Mouse (Mus musculus): ENCODE results near the gene Tor2a. TPM values are rescaled to one million over a fixed set of nuclear protein-coding genes. Genes with fewer than 3 reads are reported as not detected.

Gene Tor2a
- polyA plus RNA-seq, 1 experiment from 2014 or later: 57.0 TPM

DNA sequence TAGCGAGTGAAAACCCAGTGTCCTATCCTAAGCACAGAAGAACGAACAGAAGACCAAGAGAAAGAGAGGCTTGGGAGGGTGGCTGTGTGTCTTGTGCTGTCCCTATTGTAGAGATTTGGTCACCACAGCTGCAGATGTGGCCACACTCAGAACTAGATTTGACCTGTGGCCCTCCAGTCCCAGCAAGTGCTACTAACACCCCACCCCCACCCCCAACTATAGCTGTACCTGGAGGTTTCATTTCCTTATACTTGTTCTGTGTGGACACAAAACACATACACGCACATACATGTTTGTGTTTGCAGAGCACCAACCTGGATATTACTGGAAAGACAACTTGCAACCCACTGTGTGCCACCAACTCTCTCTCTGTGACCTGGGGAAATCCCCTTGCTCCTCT lies 37.0 kb upstream of the Tor2a start:
- Histone ChIP-seq H3K9ac (no peak overlapping the region), H3K4me2 (no peak overlapping the region), H3K36me3 (replicated peaks) (no peaks in the 10 kb centered on the region), H3K4me1 (peaks cover 15% of the 10 kb centered on the region), H3K27me3 (no peaks in the 10 kb centered on the region), H3K27ac (no peak overlapping the region), H3K9me3 (no peaks in the 10 kb centered on the region), H3K4me3 (replicated peaks) (no peak overlapping the region)
- ATAC-seq (ENCODE audit: low FRiP score): no peak
- 89% methylated on average over 3 of the region's 3 CpGs for WGBS

- no peak within 1 kb of the TSS for H3K27ac ChIP-seq
- H3K4me1 ChIP-seq: peaks cover 15% of the 10 kb centered on the region
- H3K4me2 ChIP-seq: no peak within 1 kb of the TSS
- H3K9me3 ChIP-seq: no peaks in the 10 kb centered on the region
- WGBS: 58% methylated on average over 8 of the region's 8 CpGs
- H3K36me3 ChIP-seq (replicated peaks): no peaks in the 10 kb centered on the region
- no peak within 1 kb of the TSS for H3K9ac ChIP-seq
- ATAC-seq (ENCODE audit: low FRiP score): no peak
- H3K4me3 ChIP-seq (replicated peaks): no peak within 1 kb of the TSS
- no peaks in the 10 kb centered on the region for H3K27me3 ChIP-seq
Measured at GRCm38 (mm10) chr2:32720681-32721229, 36.3 kb upstream of the Tor2a start, which contains the start of gene Sh2d3c. TSS of gene Sh2d3c (plus strand) at chr2:32721055.

DNA sequence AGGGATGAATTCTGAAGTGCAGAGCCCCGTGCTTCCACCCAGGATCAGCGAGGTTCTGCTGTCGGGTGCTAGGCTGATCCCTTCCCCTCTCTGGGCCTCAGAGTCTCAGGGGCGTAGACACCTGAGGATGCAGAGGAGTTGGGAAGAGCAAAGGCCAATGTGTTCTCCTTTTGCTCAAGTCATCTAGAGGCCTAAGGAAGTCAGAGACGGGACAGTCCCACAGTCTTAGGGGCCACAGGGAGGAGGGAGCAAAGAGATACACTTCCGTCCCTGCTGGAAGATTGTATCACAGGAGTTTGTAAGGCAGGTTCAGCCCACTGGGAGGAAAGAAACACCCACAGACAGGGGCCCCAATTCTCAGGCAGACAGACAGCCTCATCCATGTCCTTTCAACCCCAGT lies 35.0 kb upstream of the Tor2a start:
- no peaks in the 10 kb centered on the region for H3K27me3 ChIP-seq
- no peaks in the 10 kb centered on the region for H3K36me3 ChIP-seq (replicated peaks)
- no peak for ATAC-seq (ENCODE audit: low FRiP score)
- H3K4me1 ChIP-seq: peaks cover 16% of the 10 kb centered on the region
- no peaks in the 10 kb centered on the region for H3K9me3 ChIP-seq
- 56% methylated on average over 6 of the region's 6 CpGs for WGBS
- no peak overlapping the region for H3K4me2 ChIP-seq
- H3K27ac ChIP-seq: no peak overlapping the region
- no peak overlapping the region for H3K4me3 ChIP-seq (replicated peaks)
- no peak overlapping the region for H3K9ac ChIP-seq

GRCm38 (mm10) chr2:32722581-32722980 lies 34.5 kb upstream of the Tor2a start:
- no peak for ATAC-seq (ENCODE audit: low FRiP score)
- Histone ChIP-seq H3K9ac (no peak overlapping the region), H3K27ac (no peak overlapping the region), H3K4me2 (no peak overlapping the region), H3K4me3 (replicated peaks) (no peak overlapping the region), H3K27me3 (no peaks in the 10 kb centered on the region), H3K4me1 (peaks cover 21% of the 10 kb centered on the region), H3K36me3 (replicated peaks) (no peaks in the 10 kb centered on the region), H3K9me3 (no peaks in the 10 kb centered on the region)
- 77% methylated on average over 3 of the region's 3 CpGs for WGBS

- 75% methylated on average over 4 of the region's 4 CpGs for WGBS
Measured at GRCm38 (mm10) chr2:32724149-32724548, 32.9 kb upstream of the Tor2a start.

GRCm38 (mm10) chr2:32724832-32725790 lies 31.9 kb upstream of the Tor2a start:
- Histone ChIP-seq H3K4me3 (replicated peaks) (no peak overlapping the region), H3K4me1 (peaks cover 13% of the 10 kb centered on the region), H3K27me3 (0 out of 2 replicates have a peak, but pooled peaks cover 5% of the 10 kb centered on the region), H3K4me2 (no peak overlapping the region), H3K9me3 (no peaks in the 10 kb centered on the region), H3K27ac (no peak overlapping the region), H3K9ac (no peak overlapping the region), H3K36me3 (replicated peaks) (no peaks in the 10 kb centered on the region)
- ATAC-seq (ENCODE audit: low FRiP score): no peak
- WGBS: 85% methylated on average over 16 of the region's 16 CpGs

More at GRCm38 (mm10) chr2:32724149-32724548, 32.9 kb upstream of the Tor2a start:
- Histone ChIP-seq H3K27ac (no peak overlapping the region), H3K9me3 (no peaks in the 10 kb centered on the region), H3K4me3 (replicated peaks) (no peak overlapping the region), H3K36me3 (replicated peaks) (no peaks in the 10 kb centered on the region), H3K27me3 (0 out of 2 replicates have a peak, but pooled peaks cover 5% of the 10 kb centered on the region), H3K9ac (no peak overlapping the region), H3K4me2 (no peak overlapping the region), H3K4me1 (peaks cover 15% of the 10 kb centered on the region)
- no peak for ATAC-seq (ENCODE audit: low FRiP score)

DNA sequence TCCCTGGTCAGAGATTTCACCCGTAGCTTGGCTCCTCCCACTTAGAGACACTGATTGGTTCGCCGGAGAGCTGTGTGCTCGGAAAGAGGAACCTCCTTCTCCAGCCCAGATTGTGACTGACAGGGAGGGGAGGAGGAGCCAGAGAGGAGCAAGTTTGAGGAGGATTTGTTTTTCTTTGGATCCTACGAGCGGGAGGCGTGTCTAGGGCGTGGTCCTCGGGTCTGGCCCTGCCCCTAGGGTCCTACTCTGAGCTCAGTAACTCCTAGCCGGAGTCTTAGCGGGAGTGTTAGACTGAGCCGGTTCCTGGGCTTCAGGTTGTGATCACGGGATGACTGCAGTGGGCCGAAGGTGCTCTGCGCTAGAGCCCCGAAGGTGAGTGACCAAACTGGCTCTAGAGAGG lies 29.6 kb upstream of the Tor2a start:
- H3K36me3 ChIP-seq (replicated peaks): no peaks in the 10 kb centered on the region
- 0 out of 2 replicates have a peak overlapping the region, but pooled peaks have one; percentile 22 for H3K9ac ChIP-seq
- H3K4me2 ChIP-seq: peak overlapping the region; percentile 50
- H3K4me3 ChIP-seq (replicated peaks): peak overlapping the region; percentile 24
- WGBS: under 1% methylated on average over 16 of the region's 16 CpGs
- peak; percentile 96 for ATAC-seq (ENCODE audit: low FRiP score)
- no peak overlapping the region for H3K27ac ChIP-seq
- peaks cover 10% of the 10 kb centered on the region; the same call in 1 of the 2 replicates for H3K27me3 ChIP-seq
- peaks cover 8% of the 10 kb centered on the region for H3K4me1 ChIP-seq
- no peaks in the 10 kb centered on the region for H3K9me3 ChIP-seq

- Histone ChIP-seq H3K27me3 (peaks cover 10% of the 10 kb centered on the region; the same call in 1 of the 2 replicates), H3K9ac (0 out of 2 replicates have a peak overlapping the region, but pooled peaks have one; percentile 29), H3K4me3 (replicated peaks) (no peak overlapping the region), H3K4me2 (peak overlapping the region; percentile 50; the same call in 1 of the 2 replicates), H3K4me1 (peaks cover 8% of the 10 kb centered on the region), H3K9me3 (no peaks in the 10 kb centered on the region), H3K27ac (peak overlapping the region; percentile 38; the same call in 1 of the 2 replicates), H3K36me3 (replicated peaks) (no peaks in the 10 kb centered on the region)
- ATAC-seq (ENCODE audit: low FRiP score): no peak
- 66% methylated on average over 7 of the region's 7 CpGs for WGBS
Measured at GRCm38 (mm10) chr2:32728463-32728862, 28.6 kb upstream of the Tor2a start.

DNA sequence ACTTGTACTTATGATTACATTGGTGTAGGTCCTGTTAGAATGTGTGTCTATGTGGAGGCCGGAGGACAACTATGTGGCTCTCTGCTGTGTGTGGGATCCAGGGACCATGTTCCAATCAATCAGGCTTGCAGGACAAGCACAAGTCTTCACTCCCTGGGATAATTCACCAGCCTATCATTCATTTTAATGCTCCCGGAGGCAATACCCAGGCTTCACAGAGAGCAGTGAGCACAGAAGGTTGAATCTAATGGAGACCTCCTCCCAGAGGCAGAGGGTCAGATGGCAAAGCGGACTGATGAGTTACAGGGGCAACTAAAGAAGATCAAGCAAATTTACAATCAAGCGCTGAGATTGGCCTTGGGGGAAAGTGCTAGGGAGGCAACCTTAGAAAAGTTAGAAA lies 27.5 kb upstream of the Tor2a start:
- WGBS: 78% methylated on average over 4 of the region's 4 CpGs
- Histone ChIP-seq H3K4me2 (no peak overlapping the region), H3K4me3 (replicated peaks) (no peak overlapping the region), H3K36me3 (replicated peaks) (no peaks in the 10 kb centered on the region), H3K9me3 (no peaks in the 10 kb centered on the region), H3K27ac (no peak overlapping the region), H3K27me3 (peaks cover 10% of the 10 kb centered on the region; the same call in 1 of the 2 replicates), H3K9ac (no peak overlapping the region), H3K4me1 (peaks cover 11% of the 10 kb centered on the region)
- no peak for ATAC-seq (ENCODE audit: low FRiP score)

GRCm38 (mm10) chr2:32730854-32731253 lies 26.2 kb upstream of the Tor2a start:
- no peaks in the 10 kb centered on the region for H3K36me3 ChIP-seq (replicated peaks)
- no peaks in the 10 kb centered on the region for H3K9me3 ChIP-seq
- H3K4me1 ChIP-seq: peaks cover 12% of the 10 kb centered on the region
- H3K27me3 ChIP-seq: peaks cover 10% of the 10 kb centered on the region; the same call in 1 of the 2 replicates
- WGBS: 70% methylated on average over 11 of the region's 11 CpGs
- H3K4me2 ChIP-seq: no peak overlapping the region
- H3K27ac ChIP-seq: 0 out of 2 replicates have a peak overlapping the region, but pooled peaks have one; percentile 42
- no peak overlapping the region for H3K4me3 ChIP-seq (replicated peaks)
- ATAC-seq (ENCODE audit: low FRiP score): no peak
- H3K9ac ChIP-seq: no peak overlapping the region

DNA sequence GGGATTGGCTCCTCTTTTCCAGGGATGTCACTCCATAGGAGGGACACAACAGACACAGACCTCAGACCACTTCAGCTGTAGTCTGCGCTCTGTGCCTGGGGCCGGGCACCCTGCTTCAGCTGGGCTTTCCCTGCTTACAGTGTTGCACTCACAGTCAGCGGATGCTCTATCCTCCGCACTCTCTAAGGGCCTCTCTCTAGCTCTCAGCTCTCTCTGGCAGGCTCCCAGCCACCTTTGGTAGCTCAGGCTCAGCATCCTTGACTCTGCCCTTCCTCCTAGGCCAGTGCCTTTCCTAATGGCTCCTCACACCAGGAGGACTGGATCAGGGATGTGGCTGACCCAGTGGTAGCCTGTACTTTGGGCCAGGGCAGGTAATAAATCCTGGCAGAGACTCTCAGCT lies 25.1 kb upstream of the Tor2a start:
- Histone ChIP-seq H3K4me2 (no peak overlapping the region), H3K27me3 (peaks cover 16% of the 10 kb centered on the region), H3K4me1 (peaks cover 12% of the 10 kb centered on the region), H3K36me3 (replicated peaks) (no peaks in the 10 kb centered on the region), H3K9ac (no peak overlapping the region), H3K9me3 (no peaks in the 10 kb centered on the region), H3K27ac (no peak overlapping the region), H3K4me3 (replicated peaks) (no peak overlapping the region)
- ATAC-seq (ENCODE audit: low FRiP score): no peak
- 80% methylated on average over 4 of the region's 4 CpGs for WGBS

GRCm38 (mm10) chr2:32732695-32733094 lies 24.3 kb upstream of the Tor2a start:
- Histone ChIP-seq H3K36me3 (replicated peaks) (no peaks in the 10 kb centered on the region), H3K9me3 (no peaks in the 10 kb centered on the region), H3K27ac (no peak overlapping the region), H3K4me1 (peaks cover 5% of the 10 kb centered on the region), H3K4me2 (no peak overlapping the region), H3K27me3 (peaks cover 18% of the 10 kb centered on the region), H3K9ac (no peak overlapping the region), H3K4me3 (replicated peaks) (no peak overlapping the region)
- WGBS: 75% methylated on average over 6 of the region's 6 CpGs
- ATAC-seq (ENCODE audit: low FRiP score): no peak

Measured in forebrain, embryonic 12.5 days (tissue).